Mouse (Mus musculus) testis, adult 2 months (tissue): ENCODE data around the gene Bach1. TPM values are rescaled to one million over a fixed set of nuclear protein-coding genes. Genes with fewer than 3 reads are reported as not detected.

Source experiments
- H3K27ac ChIP-seq: fragments of 200-500 bp; 2 replicates; pipeline ENCODE4 v1.5.1; 2012; ENCODE audit warnings: low read depth, low read length; ENCODE audit not compliant: control insufficient read depth, insufficient read depth
- H3K27me3 ChIP-seq: fragments of 200-500 bp; 2 replicates; pipeline ENCODE4 v1.6.1; 2012; ENCODE audit warnings: mild to moderate bottlenecking, low read length, moderate library complexity; ENCODE audit not compliant: control insufficient read depth, insufficient read depth
- H3K36me3 ChIP-seq: fragments of 200-500 bp; 2 replicates; pipeline ENCODE4 v1.6.1; 2012; ENCODE audit warnings: mild to moderate bottlenecking, low read length; ENCODE audit not compliant: control insufficient read depth, insufficient read depth
- H3K4me1 ChIP-seq: fragments of 200-500 bp; 2 replicates; pipeline ENCODE4 v1.6.1; 2012; ENCODE audit warnings: low read length; ENCODE audit not compliant: control insufficient read depth, insufficient read depth
- H3K4me3 ChIP-seq: fragments of 200-500 bp; 2 replicates; pipeline ENCODE4 v1.5.1; 2012; ENCODE audit warnings: low read depth, mild to moderate bottlenecking, low read length, moderate library complexity, mixed read lengths; ENCODE audit not compliant: control insufficient read depth
- CTCF ChIP-seq: fragments of 200-500 bp; IDR thresholded peaks from 2 replicates; pipeline ENCODE4 v1.5.1; 2012; ENCODE audit warnings: low read depth, mild to moderate bottlenecking, inconsistent platforms, low read length, moderate library complexity; ENCODE audit not compliant: control insufficient read depth, insufficient read depth, insufficient replicate concordance
- POLR2A ChIP-seq: fragments of 200-500 bp; IDR thresholded peaks from 2 replicates; pipeline ENCODE4 v1.6.1; 2012; ENCODE audit warnings: low read depth, mild to moderate bottlenecking, inconsistent platforms, low read length, moderate library complexity; ENCODE audit not compliant: control insufficient read depth
- polyA plus RNA-seq: library from polyadenylated mRNA; depleted of rRNA; stranded (reverse); fragments of >200 nt; gene quantifications from 2 replicates; pipeline ENCODE4 v1.2.3, GENCODE M21; 2012

The Bach1 gene
- polyA plus RNA-seq, 1 experiment: 1.0 TPM

- Histone ChIP-seq H3K4me1 (no peaks in the 10 kb centered on the region; the same call in 1 of the 2 replicates), H3K36me3 (no peaks in the 10 kb centered on the region), H3K27ac (no peak overlapping the region; the same call in 1 of the 2 replicates), H3K4me3 (no peak overlapping the region), H3K27me3 (no peaks in the 10 kb centered on the region)
- TF ChIP-seq CTCF (no peak), POLR2A (no peak)
Measured at GRCm38 (mm10) chr16:87711961-87712360, 13.2 kb downstream of the Bach1 start.

DNA sequence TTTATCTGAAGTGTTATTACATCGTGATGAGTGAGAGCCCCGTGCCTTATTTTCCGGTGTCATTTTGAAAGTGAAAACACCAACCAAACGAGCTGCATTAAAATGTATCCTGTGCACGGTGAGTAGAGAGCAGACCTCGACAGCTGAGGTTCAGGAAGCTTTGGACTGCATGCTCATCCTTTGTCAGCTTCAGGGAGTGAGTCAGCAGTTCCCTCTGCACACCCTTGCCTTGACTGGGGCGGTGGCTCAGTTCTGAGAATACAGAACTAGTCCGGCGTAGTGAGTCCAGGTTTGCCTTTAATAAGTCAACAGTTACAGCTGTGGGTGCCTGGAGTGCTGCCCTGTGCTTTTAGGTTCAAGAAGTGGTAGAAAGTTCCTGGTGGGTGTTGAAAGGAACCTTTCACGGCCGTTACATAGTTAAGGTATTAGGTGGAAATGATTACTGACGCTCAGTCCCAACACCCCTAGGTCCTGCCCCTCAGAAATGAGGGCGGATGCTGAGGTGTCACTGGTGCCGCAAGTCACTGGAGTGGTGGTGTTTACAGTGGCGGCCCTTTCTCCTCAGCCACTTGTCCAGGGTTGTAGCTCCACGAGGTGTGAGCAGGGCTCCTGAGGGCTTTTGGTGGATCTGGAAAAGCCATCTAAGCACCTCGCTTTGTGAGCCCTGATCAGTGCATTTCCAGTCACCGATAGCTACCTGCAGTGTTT, 14.4 kb downstream of the Bach1 start:
- no peaks in the 10 kb centered on the region for H3K36me3 ChIP-seq
- TF ChIP-seq CTCF (no peak), POLR2A (no peak)
- no peak overlapping the region for H3K4me3 ChIP-seq
- no peaks in the 10 kb centered on the region; the same call in 1 of the 2 replicates for H3K4me1 ChIP-seq
- no peaks in the 10 kb centered on the region for H3K27me3 ChIP-seq
- H3K27ac ChIP-seq: no peak overlapping the region

DNA sequence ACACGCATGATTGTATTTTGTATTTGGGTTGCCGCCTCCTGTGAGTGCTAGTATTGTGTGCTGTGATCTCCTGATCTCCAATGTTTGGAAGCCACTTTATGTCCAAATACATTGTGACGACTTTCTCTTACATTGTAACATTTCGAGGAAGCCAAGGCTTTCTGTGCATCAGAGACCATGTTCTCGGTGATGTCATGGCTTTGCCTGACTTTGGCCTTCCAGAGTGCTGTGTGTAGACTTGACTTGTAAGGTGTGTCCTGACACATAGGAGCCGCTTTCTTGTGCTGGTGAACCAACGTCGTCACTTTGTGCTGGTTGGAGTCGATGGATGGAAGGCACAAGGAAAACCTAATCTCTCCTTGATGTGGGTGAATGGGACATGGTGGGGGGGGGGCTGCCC, 15.8 kb downstream of the Bach1 start:
- H3K27ac ChIP-seq: no peak overlapping the region
- H3K27me3 ChIP-seq: no peaks in the 10 kb centered on the region
- TF ChIP-seq POLR2A: no peak
- no peak for TF ChIP-seq CTCF
- no peaks in the 10 kb centered on the region for H3K36me3 ChIP-seq
- no peaks in the 10 kb centered on the region; the same call in 1 of the 2 replicates for H3K4me1 ChIP-seq
- no peak overlapping the region for H3K4me3 ChIP-seq

- Histone ChIP-seq H3K36me3 (no peaks in the 10 kb centered on the region), H3K4me3 (no peak overlapping the region), H3K27me3 (no peaks in the 10 kb centered on the region), H3K27ac (no peak overlapping the region), H3K4me1 (peaks cover 2% of the 10 kb centered on the region; the same call in 1 of the 2 replicates)
- no peak for TF ChIP-seq CTCF
- no peak for TF ChIP-seq POLR2A
Measured at GRCm38 (mm10) chr16:87715221-87715620, 16.5 kb downstream of the Bach1 start.

DNA sequence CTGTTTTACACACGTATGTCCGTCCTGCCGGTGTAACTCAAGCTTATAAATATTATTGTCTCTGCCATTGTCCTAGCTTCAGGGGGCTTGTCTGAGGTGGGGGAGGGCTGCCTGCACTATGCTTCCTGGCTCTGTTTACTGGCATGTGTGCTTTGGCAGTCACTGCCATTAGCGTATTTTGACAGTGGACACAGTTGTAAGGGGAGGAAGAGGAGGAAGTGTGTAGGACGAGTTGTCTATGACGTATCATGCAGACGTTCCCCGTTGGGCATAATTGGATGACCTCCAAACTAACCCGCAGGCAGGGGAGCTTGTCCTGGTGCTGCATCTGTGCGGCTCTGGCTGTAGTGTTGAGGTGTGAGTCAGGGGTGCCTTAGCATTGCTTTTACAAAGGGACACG, 17.5 kb downstream of the Bach1 start:
- Histone ChIP-seq H3K27ac (no peak overlapping the region), H3K4me3 (no peak overlapping the region), H3K27me3 (no peaks in the 10 kb centered on the region), H3K36me3 (no peaks in the 10 kb centered on the region), H3K4me1 (peaks cover 5% of the 10 kb centered on the region)
- TF ChIP-seq CTCF: no peak
- no peak for TF ChIP-seq POLR2A

GRCm38 (mm10) chr16:87717046-87717660, 18.4 kb downstream of the Bach1 start:
- H3K4me3 ChIP-seq: no peak overlapping the region
- no peak for TF ChIP-seq CTCF
- no peak for TF ChIP-seq POLR2A
- H3K27me3 ChIP-seq: no peaks in the 10 kb centered on the region
- no peak overlapping the region for H3K27ac ChIP-seq
- no peaks in the 10 kb centered on the region for H3K36me3 ChIP-seq
- peaks cover 5% of the 10 kb centered on the region for H3K4me1 ChIP-seq

GRCm38 (mm10) chr16:87719071-87719470, 20.3 kb downstream of the Bach1 start:
- no peaks in the 10 kb centered on the region for H3K36me3 ChIP-seq

More at GRCm38 (mm10) chr16:87719071-87719470, 20.3 kb downstream of the Bach1 start:
- H3K4me1 ChIP-seq: peaks cover 5% of the 10 kb centered on the region
- H3K27me3 ChIP-seq: no peaks in the 10 kb centered on the region
- TF ChIP-seq POLR2A (no peak), CTCF (no peak)
- H3K27ac ChIP-seq: no peak overlapping the region
- H3K4me3 ChIP-seq: no peak overlapping the region
